ENCODE assay signal across 37 mouse cellular contexts in the genomic region with DNA sequence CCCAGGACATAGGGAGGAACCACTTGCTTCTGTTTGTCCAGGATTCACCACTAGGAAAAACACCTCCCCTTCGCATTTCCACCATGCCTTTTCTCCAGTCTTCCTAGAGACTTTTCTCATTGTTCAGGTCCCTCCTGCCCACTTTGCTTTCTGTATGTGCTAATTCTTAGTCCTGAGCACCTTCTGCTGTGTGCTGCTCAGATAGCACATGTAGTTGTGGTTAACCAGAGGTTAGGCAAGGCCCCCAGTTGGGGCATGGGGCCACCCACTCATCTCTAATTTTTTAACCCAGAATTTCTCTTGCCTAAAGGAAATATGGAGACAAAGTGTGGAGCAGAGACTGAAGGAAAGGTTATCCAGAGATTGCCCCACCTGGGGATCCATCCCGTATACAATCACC. TPM values are rescaled to one million over a fixed set of nuclear protein-coding genes. Genes with fewer than 3 reads are reported as not detected.
"Had no signal": no experiment of that assay in that cellular context is flagged by ENCODE, and none has a peak within 500 bp of the region (broad histone marks: within the 10 kb centered on the region; RNA-seq: fewer than 3 reads in every experiment).

No protein-coding gene starts in this region.

- ATAC-seq: forebrain, embryonic 13.5 days; forebrain, embryonic 14.5 days; forebrain, embryonic 15.5 days; forebrain, embryonic 16.5 days; forebrain, postnatal 0 days had no signal

- H3K27ac ChIP-seq: embryonic facial prominence, embryonic 10.5 days; embryonic facial prominence, embryonic 12.5 days; embryonic facial prominence, embryonic 13.5 days; embryonic facial prominence, embryonic 15.5 days; forebrain, embryonic 10.5 days; forebrain, embryonic 12.5 days; forebrain, embryonic 13.5 days; forebrain, embryonic 15.5 days; gastrocnemius, adult 2 months; heart, adult 2 months had no signal

- H3K4me3 ChIP-seq: embryonic facial prominence, embryonic 10.5 days; embryonic facial prominence, embryonic 12.5 days; embryonic facial prominence, embryonic 13.5 days; embryonic facial prominence, embryonic 15.5 days; erythroblast, embryonic 14.5 days; forebrain, embryonic 10.5 days; forebrain, embryonic 12.5 days; forebrain, embryonic 13.5 days; forebrain, embryonic 15.5 days; gastrocnemius, adult 2 months; heart, adult 2 months had no signal

- H3K4me1 ChIP-seq: embryonic facial prominence, embryonic 10.5 days; embryonic facial prominence, embryonic 12.5 days; embryonic facial prominence, embryonic 13.5 days; embryonic facial prominence, embryonic 15.5 days; forebrain, embryonic 10.5 days; forebrain, embryonic 12.5 days; forebrain, embryonic 13.5 days; forebrain, embryonic 15.5 days had no signal

- DNase-seq: cerebellum, adult 2 months; cerebellum, adult 8-10 months; cerebellum, adult 9-10 months; cerebellum, adult 9-11 months; cerebellum, postnatal 10 days; cerebellum, postnatal 14 days; cerebellum, postnatal 25 days; cerebellum, postnatal 36 days; embryo, embryonic 11 days; forebrain, postnatal 0 days; gastrocnemius, adult 2 months; gastrocnemius, postnatal 10 days; gastrocnemius, postnatal 14 days; gastrocnemius, postnatal 25 days; gastrocnemius, postnatal 36 days; heart, adult 11 months; heart, adult 2 months had no signal

RNA-seq across cellular contexts. Expression of gene S100a9, which starts 6.7 kb away (rescaled TPM):
- total RNA-seq: gastrocnemius, adult 18-20 months; gastrocnemius, adult 8-10 months; gastrocnemius, postnatal 36 days had no signal
- polyA plus RNA-seq: forebrain, embryonic 10.5 days had no signal

RNA-seq across cellular contexts. Expression of gene Pglyrp4, which starts 24.5 kb away (rescaled TPM):
- total RNA-seq: common myeloid progenitor, adult 5-6 weeks; forebrain, postnatal 0 days; gastrocnemius, adult 18-20 months; gastrocnemius, adult 2 months; gastrocnemius, adult 8-10 months; gastrocnemius, postnatal 10 days; gastrocnemius, postnatal 14 days; gastrocnemius, postnatal 25 days; gastrocnemius, postnatal 36 days; gastrocnemius, postnatal 4 days; heart, adult 2 months; heart, adult 8-10 months had no signal
- polyA plus RNA-seq: cerebellum, adult 2 months; cortical plate, adult 2 months; embryonic facial prominence, embryonic 10.5 days; embryonic facial prominence, embryonic 11.5 days; embryonic facial prominence, embryonic 12.5 days; embryonic facial prominence, embryonic 13.5 days; erythroblast, embryonic 14.5 days; forebrain, embryonic 10.5 days; forebrain, embryonic 11.5 days; forebrain, embryonic 12.5 days; forebrain, embryonic 13.5 days; forebrain, embryonic 14.5 days; forebrain, embryonic 15.5 days; forebrain, embryonic 16.5 days; forebrain, postnatal 0 days; frontal cortex, adult 2 months; heart, adult 2 months had no signal

RNA-seq across cellular contexts. Expression of gene S100a8, which starts 33.5 kb away (rescaled TPM):
- total RNA-seq: gastrocnemius, adult 18-20 months; gastrocnemius, adult 2 months; gastrocnemius, postnatal 25 days; gastrocnemius, postnatal 36 days had no signal
- polyA plus RNA-seq: erythroblast, embryonic 14.5 days had no signal

RNA-seq across cellular contexts. Expression of gene S100a7a, which starts 48.4 kb away (rescaled TPM):
- total RNA-seq: common myeloid progenitor, adult 5-6 weeks; gastrocnemius, adult 18-20 months; gastrocnemius, adult 8-10 months; gastrocnemius, postnatal 10 days had no signal
- polyA plus RNA-seq: embryonic facial prominence, embryonic 10.5 days; embryonic facial prominence, embryonic 11.5 days; embryonic facial prominence, embryonic 13.5 days; erythroblast, embryonic 14.5 days; forebrain, embryonic 10.5 days; forebrain, embryonic 11.5 days; forebrain, embryonic 12.5 days; forebrain, embryonic 14.5 days; forebrain, embryonic 15.5 days; forebrain, embryonic 16.5 days; forebrain, postnatal 0 days had no signal
